11 mouse cellular contexts compared by ENCODE assay signal in the genomic region with DNA sequence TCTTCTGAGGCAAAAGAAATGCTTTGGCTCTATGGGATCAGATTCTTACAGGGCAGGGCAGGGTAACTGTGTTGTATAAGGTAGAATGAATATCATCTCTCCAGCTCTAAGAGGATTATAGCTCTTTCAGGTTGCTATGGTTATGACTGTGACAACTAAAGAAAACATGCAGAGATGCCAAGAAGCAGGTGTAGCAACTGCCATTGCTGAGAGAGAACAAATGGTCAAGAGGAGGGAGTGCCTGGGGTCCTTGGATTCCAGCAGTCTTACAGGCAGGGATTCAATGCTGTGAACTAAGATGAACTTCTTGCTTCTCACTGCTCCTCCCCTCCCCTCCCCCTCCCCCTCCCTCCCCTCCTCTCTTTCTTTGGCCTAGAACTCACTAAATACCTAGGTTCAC. TPM values are rescaled to one million over a fixed set of nuclear protein-coding genes. Genes with fewer than 3 reads are reported as not detected.
DNase-seq lines count a peak whose midpoint lies in the region; ATAC-seq lines count a peak whose summit lies in the region.
"Had no signal": no experiment of that assay in that cellular context is flagged by ENCODE, and none has a peak within 500 bp of the region (broad histone marks: within the 10 kb centered on the region; RNA-seq: fewer than 3 reads in every experiment).

No protein-coding gene starts in this region.

- no peaks in the 10 kb centered on the region for H3K36me3 ChIP-seq in kidney, embryonic 16.5 days (ENCODE audit: insufficient read depth, low read length)
- H3K36me3 ChIP-seq in limb, embryonic 12.5 days = no peaks in the 10 kb centered on the region
- H3K36me3 ChIP-seq in stomach, embryonic 14.5 days (ENCODE audit: control insufficient read depth, insufficient read depth, low read length) = no peaks in the 10 kb centered on the region

- H3K4me1 ChIP-seq in kidney, embryonic 16.5 days (ENCODE audit: insufficient read depth, low read length) = no peaks in the 10 kb centered on the region
- H3K4me1 ChIP-seq in limb, embryonic 12.5 days (replicated peaks) = peaks cover 8% of the 10 kb centered on the region
- 0 out of 2 replicates have a peak, but pooled peaks cover 6% of the 10 kb centered on the region for H3K4me1 ChIP-seq in stomach, embryonic 14.5 days (ENCODE audit: control insufficient read depth, insufficient read depth, low read length)

- H3K4me3 ChIP-seq in kidney, embryonic 16.5 days (ENCODE audit: low read length) = no peak overlapping the region
- H3K4me3 ChIP-seq in limb, embryonic 12.5 days (replicated peaks) = no peak overlapping the region
- no peak overlapping the region for H3K4me3 ChIP-seq in stomach, embryonic 14.5 days (ENCODE audit: low read depth, low read length)
- H3K4me3 ChIP-seq: megakaryocyte, embryonic 14.5 days had no signal

- no peaks in the 10 kb centered on the region for H3K27me3 ChIP-seq in kidney, embryonic 16.5 days (ENCODE audit: insufficient read depth, low read length)
- no peaks in the 10 kb centered on the region for H3K27me3 ChIP-seq in limb, embryonic 12.5 days
- H3K27me3 ChIP-seq in stomach, embryonic 14.5 days (ENCODE audit: control insufficient read depth, insufficient read depth, low read length) = no peaks in the 10 kb centered on the region

- no peak overlapping the region for H3K4me2 ChIP-seq in kidney, embryonic 16.5 days (replicated peaks; ENCODE audit: low read depth, low read length)
- H3K4me2 ChIP-seq in limb, embryonic 12.5 days = 0 out of 2 replicates have a peak overlapping the region, but pooled peaks have one; percentile 13
- no peak overlapping the region for H3K4me2 ChIP-seq in stomach, embryonic 14.5 days (replicated peaks; ENCODE audit: low read depth, low read length)

- DNase-seq in embryo, embryonic 10.5 days (ENCODE audit: low spot score) = peak; percentile 19
- DNase-seq in embryo, embryonic 11 days = no peak
- no peak for DNase-seq in kidney, postnatal 14 days
- DNase-seq: cerebellum, adult 11 months; thymus, postnatal 4 days had no signal

- no peaks in the 10 kb centered on the region for H3K9me3 ChIP-seq in kidney, embryonic 16.5 days (ENCODE audit: low read length)
- no peaks in the 10 kb centered on the region for H3K9me3 ChIP-seq in limb, embryonic 12.5 days
- no peaks in the 10 kb centered on the region for H3K9me3 ChIP-seq in stomach, embryonic 14.5 days (ENCODE audit: control insufficient read depth, low read depth, low read length)

- H3K27ac ChIP-seq in kidney, embryonic 16.5 days (ENCODE audit: low read length) = no peak overlapping the region
- H3K27ac ChIP-seq in limb, embryonic 12.5 days = peak overlapping the region; percentile 53; the same call in 1 of the 2 replicates
- H3K27ac ChIP-seq in stomach, embryonic 14.5 days (ENCODE audit: low read length) = peak overlapping the region; percentile 58

- H3K9ac ChIP-seq in kidney, embryonic 16.5 days (replicated peaks; ENCODE audit: low read length) = no peak overlapping the region
- H3K9ac ChIP-seq in limb, embryonic 12.5 days (replicated peaks) = no peak overlapping the region
- H3K9ac ChIP-seq in stomach, embryonic 14.5 days (replicated peaks; ENCODE audit: low read depth, low read length) = no peak overlapping the region

- ATAC-seq in kidney, embryonic 16.5 days (ENCODE audit: low FRiP score, low TSS enrichment) = peak; percentile 39; the same call in 1 of the 2 replicates
- ATAC-seq in limb, embryonic 12.5 days (ENCODE audit: insufficient number of reproducible peaks, insufficient read depth, low FRiP score, low TSS enrichment, low read depth) = peak; percentile 15; the same call in 1 of the 2 replicates
- peak; percentile 64; the same call in 1 of the 2 replicates for ATAC-seq in stomach, embryonic 14.5 days (ENCODE audit: insufficient number of reproducible peaks, insufficient read depth, low FRiP score, low read depth)
- no peak for ATAC-seq in megakaryocyte, adult 5-6 weeks (ENCODE audit: poor library complexity, severe bottlenecking)
- ATAC-seq in granulocyte monocyte progenitor cell, adult 5-6 weeks (replicated peaks; ENCODE audit: poor library complexity, severe bottlenecking) = no peak

RNA-seq across cellular contexts. Expression of gene Mob1b, which starts 9.5 kb away (rescaled TPM):
- polyA plus RNA-seq in kidney, embryonic 16.5 days (2015; fragmentation: Nextera tagmentation; extraction: Ambion mirVana) = 10.3 and 12.1 TPM in 2 replicates
- polyA plus RNA-seq in limb, embryonic 12.5 days (2016; fragmentation: Nextera tagmentation; extraction: Ambion mirVana) = 11.8 and 12.9 TPM in 2 replicates
- 19.0 and 20.1 TPM in 2 replicates for polyA plus RNA-seq in stomach, embryonic 14.5 days (2014; fragmentation: Nextera tagmentation; extraction: Ambion mirVana)
- total RNA-seq in megakaryocyte, adult 5-6 weeks (2015) = 26.1 and 26.6 TPM in 2 replicates
- 11.5 and 15.7 TPM in 2 replicates for total RNA-seq in megakaryocyte, adult 5-6 weeks (2017)
- 25.6 and 28.9 TPM in 2 replicates for total RNA-seq in granulocyte monocyte progenitor cell, adult 5-6 weeks (2014; fragmentation: Nextera tagmentation)
- 6.7 and 9.6 TPM in 2 replicates for total RNA-seq in granulocyte monocyte progenitor cell, adult 5-6 weeks (2017)

RNA-seq across cellular contexts. Expression of gene Grsf1, which starts 35.2 kb away (rescaled TPM):
- 36.1 and 59.0 TPM in 2 replicates for polyA plus RNA-seq in kidney, embryonic 16.5 days (2015; fragmentation: Nextera tagmentation; extraction: Ambion mirVana)
- polyA plus RNA-seq in limb, embryonic 12.5 days (2016; fragmentation: Nextera tagmentation; extraction: Ambion mirVana) = 67.6 and 71.5 TPM in 2 replicates
- polyA plus RNA-seq in stomach, embryonic 14.5 days (2014; fragmentation: Nextera tagmentation; extraction: Ambion mirVana) = 52.7 and 65.1 TPM in 2 replicates
- 56.5 TPM in 2 replicates for total RNA-seq in megakaryocyte, adult 5-6 weeks (2015)
- total RNA-seq in megakaryocyte, adult 5-6 weeks (2017) = 74.6 and 83.2 TPM in 2 replicates
- 57.6 and 66.7 TPM in 2 replicates for total RNA-seq in granulocyte monocyte progenitor cell, adult 5-6 weeks (2014; fragmentation: Nextera tagmentation)
- 65.5 and 87.2 TPM in 2 replicates for total RNA-seq in granulocyte monocyte progenitor cell, adult 5-6 weeks (2017)

RNA-seq across cellular contexts. Expression of gene Dck, which starts 53.7 kb away (rescaled TPM):
- polyA plus RNA-seq in kidney, embryonic 16.5 days (2015; fragmentation: Nextera tagmentation; extraction: Ambion mirVana) = 41.4 and 47.1 TPM in 2 replicates
- polyA plus RNA-seq in limb, embryonic 12.5 days (2016; fragmentation: Nextera tagmentation; extraction: Ambion mirVana) = 70.1 and 72.6 TPM in 2 replicates
- polyA plus RNA-seq in stomach, embryonic 14.5 days (2014; fragmentation: Nextera tagmentation; extraction: Ambion mirVana) = 47.4 and 48.9 TPM in 2 replicates
- total RNA-seq in megakaryocyte, adult 5-6 weeks (2015) = 120 and 142 TPM in 2 replicates
- total RNA-seq in megakaryocyte, adult 5-6 weeks (2017) = 62.9 and 65.5 TPM in 2 replicates
- total RNA-seq in granulocyte monocyte progenitor cell, adult 5-6 weeks (2014; fragmentation: Nextera tagmentation) = 35.4 and 45.8 TPM in 2 replicates
- total RNA-seq in granulocyte monocyte progenitor cell, adult 5-6 weeks (2017) = 20.0 and 29.3 TPM in 2 replicates

Comparison
In these comparisons a context has a peak if more than half of its experiments do, and no peak if none do; other contexts are left out.
1. ATAC-seq: peak in kidney, embryonic 16.5 days (single experiment), limb, embryonic 12.5 days (single experiment) and stomach, embryonic 14.5 days (single experiment); none in megakaryocyte, adult 5-6 weeks (single experiment) and granulocyte monocyte progenitor cell, adult 5-6 weeks (single experiment).